Mouse (Mus musculus) layer of hippocampus, adult 2 months (tissue): ENCODE data around the gene Mdfi. TPM values are rescaled to one million over a fixed set of nuclear protein-coding genes. Genes with fewer than 3 reads are reported as not detected.
A peak's percentile ranks its signal among the peaks of the same experiment; 100 is the strongest.

Source experiments
- DNase-seq, 2 experiments: peaks; one replicate each; pipeline ENCODE4 v3.0.0; 2022; ENCODE audit warnings: low spot score in 2 of 2
- H3K27ac ChIP-seq: fragments of 200-600 bp; 2 replicates; pipeline ENCODE4 v1.8.1; 2022
- H3K4me3 ChIP-seq: fragments of 200-600 bp; 2 replicates; pipeline ENCODE4 v1.8.1; 2022; ENCODE audit warnings: mild to moderate bottlenecking
- CTCF ChIP-seq: fragments of 200-600 bp; conservative IDR thresholded peaks from 2 replicates; pipeline ENCODE4 v1.8.1; 2022; ENCODE audit warnings: antibody characterized with exemption, mild to moderate bottlenecking, moderate library complexity
- total RNA-seq, 2 experiments: library from RNA; stranded (reverse); gene quantifications; 2 replicates each; pipeline ENCODE4 v1.2.3; 2021

The Mdfi gene
- total RNA-seq, 2 experiments from 2014 or later: 0.49 to 0.83 TPM

- no peak for DNase-seq
- Histone ChIP-seq H3K4me3 (no peak overlapping the region), H3K27ac (no peak overlapping the region)
- TF ChIP-seq CTCF: no peak
Measured at GRCm38 (mm10) chr17:47805047-47805835, 29.2 kb downstream of the Mdfi start.

- H3K4me3 ChIP-seq: no peak overlapping the region
- DNase-seq: no peak
- peak; percentile 47 for TF ChIP-seq CTCF
- no peak overlapping the region for H3K27ac ChIP-seq
Measured at GRCm38 (mm10) chr17:47803662-47804061, 30.8 kb downstream of the Mdfi start.

DNA sequence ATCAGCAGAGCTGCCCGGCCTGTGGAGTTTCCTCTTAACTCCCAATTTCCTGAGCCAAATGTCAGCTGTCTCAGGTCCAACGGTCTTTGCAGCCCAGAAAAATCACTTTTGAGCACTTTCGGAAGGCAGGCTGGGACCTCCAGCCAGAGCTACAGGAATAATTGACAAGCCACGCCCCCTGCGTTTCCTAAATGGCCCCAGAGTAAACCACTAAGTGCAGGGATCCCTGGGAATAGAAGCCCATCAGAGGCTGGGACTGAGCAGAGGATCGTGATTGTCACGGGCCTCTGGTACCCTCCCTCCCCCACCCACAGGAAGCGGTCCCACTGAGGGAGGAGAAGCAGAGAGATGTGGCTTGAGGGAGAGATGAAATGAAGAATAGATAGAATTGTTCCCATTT lies 31.7 kb downstream of the Mdfi start:
- H3K27ac ChIP-seq: no peak overlapping the region
- DNase-seq: no peak
- TF ChIP-seq CTCF: no peak
- no peak overlapping the region for H3K4me3 ChIP-seq

GRCm38 (mm10) chr17:47797383-47797782 lies 37.1 kb downstream of the Mdfi start:
- Histone ChIP-seq H3K4me3 (no peak overlapping the region), H3K27ac (no peak overlapping the region)
- no peak for TF ChIP-seq CTCF
- no peak for DNase-seq

DNA sequence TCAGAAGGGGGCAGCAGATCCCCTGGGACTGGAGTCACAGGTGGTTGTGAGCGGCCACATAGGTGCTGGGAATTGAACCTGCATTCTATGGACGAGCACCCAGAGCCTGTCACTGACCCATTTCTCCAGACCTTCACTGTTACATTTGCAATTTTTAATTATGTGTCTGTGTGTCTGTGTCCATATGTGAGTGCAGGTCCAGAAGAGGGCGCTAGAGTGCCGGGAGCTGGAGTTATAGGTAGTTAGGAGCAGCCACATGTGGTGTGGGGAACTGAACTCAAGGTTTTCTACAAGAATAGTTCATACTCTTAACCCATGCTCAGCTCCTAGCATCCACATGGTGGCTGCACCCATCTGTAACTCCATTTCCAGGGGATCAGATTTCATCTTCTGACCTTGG lies 37.5 kb downstream of the Mdfi start:
- peak; percentile 57 for TF ChIP-seq CTCF
- H3K4me3 ChIP-seq: no peak overlapping the region
- DNase-seq: no peak
- no peak overlapping the region for H3K27ac ChIP-seq

- Histone ChIP-seq H3K4me3 (no peak overlapping the region), H3K27ac (no peak overlapping the region)
- no peak for DNase-seq
- TF ChIP-seq CTCF: no peak
Measured at GRCm38 (mm10) chr17:47796156-47796816, 38.2 kb downstream of the Mdfi start.

GRCm38 (mm10) chr17:47795446-47795845 lies 39.0 kb downstream of the Mdfi start:
- peak in 1 of 2 experiments; percentile 35 for DNase-seq
- TF ChIP-seq CTCF: peak; percentile 81
- Histone ChIP-seq H3K27ac (no peak overlapping the region), H3K4me3 (no peak overlapping the region)

DNA sequence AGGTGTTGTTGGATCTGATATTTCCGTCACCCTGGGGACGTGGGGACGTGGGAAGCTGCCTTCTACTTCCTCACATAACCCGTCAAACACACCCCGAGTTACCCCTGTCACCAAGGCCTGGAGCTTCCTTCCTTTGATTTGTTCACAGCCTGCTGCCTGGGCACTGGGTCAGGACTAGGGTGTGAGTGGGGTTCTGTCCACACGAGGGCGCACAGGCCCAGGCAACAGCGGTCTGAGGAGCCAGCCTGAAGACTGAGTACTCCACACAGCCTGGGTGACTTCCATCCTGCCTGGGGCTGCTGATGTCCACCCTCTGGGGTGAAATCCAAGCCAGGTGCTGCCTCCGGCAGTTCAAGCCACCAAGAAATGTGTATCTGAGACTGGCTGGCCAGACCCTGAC lies 41.1 kb downstream of the Mdfi start:
- TF ChIP-seq CTCF: peak; percentile 93
- H3K27ac ChIP-seq: no peak overlapping the region
- no peak overlapping the region for H3K4me3 ChIP-seq
- DNase-seq: peak; percentile 83 to 85

- no peak overlapping the region for H3K4me3 ChIP-seq
- DNase-seq: peak; percentile 23 to 68
- TF ChIP-seq CTCF: peak; percentile 90
- no peak overlapping the region for H3K27ac ChIP-seq
Measured at GRCm38 (mm10) chr17:47792098-47792863, 42.2 kb downstream of the Mdfi start.

DNA sequence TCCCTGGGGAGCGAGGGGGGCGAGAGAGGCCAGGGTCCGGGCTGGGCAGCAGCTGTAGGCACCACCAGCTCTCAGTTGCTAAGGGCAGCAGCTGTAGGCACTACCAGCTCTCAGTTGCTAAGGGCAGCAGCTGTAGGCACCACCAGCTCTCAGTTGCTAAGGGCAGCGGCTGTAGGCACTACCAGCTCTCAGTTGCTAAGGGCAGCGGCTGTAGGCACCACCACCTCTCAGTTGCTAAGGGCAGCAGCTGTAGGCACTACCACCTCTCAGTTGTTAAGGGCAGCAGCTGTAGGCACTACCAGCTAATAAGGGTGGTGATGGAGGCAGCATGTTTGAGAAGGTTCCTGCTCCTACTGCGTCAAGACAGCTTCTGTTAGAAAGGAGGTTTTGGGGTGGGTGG lies 45.5 kb downstream of the Mdfi start:
- Histone ChIP-seq H3K4me3 (no peak overlapping the region), H3K27ac (no peak overlapping the region; the same call in 1 of the 2 replicates)
- no peak for DNase-seq
- no peak for TF ChIP-seq CTCF

GRCm38 (mm10) chr17:47788306-47788705 lies 46.2 kb downstream of the Mdfi start:
- H3K27ac ChIP-seq: no peak overlapping the region
- no peak for TF ChIP-seq CTCF
- no peak overlapping the region for H3K4me3 ChIP-seq
- no peak for DNase-seq

GRCm38 (mm10) chr17:47787632-47788031 lies 46.9 kb downstream of the Mdfi start:
- H3K27ac ChIP-seq: no peak overlapping the region
- no peak for TF ChIP-seq CTCF
- no peak overlapping the region for H3K4me3 ChIP-seq
- DNase-seq: no peak

- no peak for DNase-seq
- Histone ChIP-seq H3K27ac (peak overlapping the region; percentile 54; the same call in 1 of the 2 replicates), H3K4me3 (no peak overlapping the region)
- TF ChIP-seq CTCF: no peak
Measured at GRCm38 (mm10) chr17:47784411-47784810, 50.1 kb downstream of the Mdfi start.
